Mouse (Mus musculus) frontal cortex, postnatal 36 days (tissue): Measurements from ENCODE around the gene Efhd2.

Source experiments
- DNase-seq, 2 experiments: peaks; one replicate each; pipeline ENCODE4 v3.0.0; 2022; ENCODE audit warnings: low spot score in 2 of 2

Gene Efhd2

GRCm38 (mm10) chr4:141881289-141881914 is 6.7 kb upstream of the Efhd2 start:
- no peak for DNase-seq

DNA sequence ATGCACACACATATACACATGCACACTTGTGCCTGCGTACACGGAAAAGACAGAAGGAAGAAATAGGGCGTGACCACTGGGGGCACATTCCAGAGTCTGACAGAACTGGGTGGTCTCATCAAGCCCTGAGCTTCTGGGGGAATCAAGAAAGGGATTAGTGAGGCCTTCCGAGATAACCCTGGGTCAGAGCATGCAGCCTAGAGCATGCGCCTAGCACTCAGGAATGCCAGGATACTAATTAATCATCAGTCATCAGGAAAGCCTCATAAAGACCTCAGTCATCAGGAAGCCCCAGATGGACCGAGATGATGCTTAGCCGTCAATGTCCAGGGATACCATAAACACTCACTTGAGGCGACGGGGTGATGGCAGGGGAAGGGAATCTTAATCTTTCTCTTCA is 5.2 kb upstream of the Efhd2 start:
- DNase-seq: no peak

DNA sequence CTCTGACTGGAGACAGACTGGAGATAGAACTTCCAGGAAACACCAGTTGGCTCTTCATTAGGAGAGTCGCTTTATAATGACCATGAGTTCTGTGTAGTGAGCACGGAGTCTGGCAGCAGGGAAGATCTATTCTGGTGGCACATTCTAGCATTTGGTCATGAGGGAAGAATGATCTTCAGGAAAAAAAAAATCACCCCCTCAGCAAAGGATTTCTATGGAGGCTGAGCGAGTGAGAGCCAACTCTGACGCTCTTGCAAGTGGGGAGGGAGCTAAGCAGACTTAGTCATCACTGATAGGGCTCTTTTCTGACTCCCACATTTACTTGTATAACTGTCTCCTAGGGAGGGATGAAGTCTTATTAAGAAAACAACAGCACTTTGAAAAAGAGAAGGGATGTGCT is 4.4 kb upstream of the Efhd2 start:
- DNase-seq: no peak

- no peak for DNase-seq
Observed at GRCm38 (mm10) chr4:141878621-141879020, 3.9 kb upstream of the Efhd2 start.

DNA sequence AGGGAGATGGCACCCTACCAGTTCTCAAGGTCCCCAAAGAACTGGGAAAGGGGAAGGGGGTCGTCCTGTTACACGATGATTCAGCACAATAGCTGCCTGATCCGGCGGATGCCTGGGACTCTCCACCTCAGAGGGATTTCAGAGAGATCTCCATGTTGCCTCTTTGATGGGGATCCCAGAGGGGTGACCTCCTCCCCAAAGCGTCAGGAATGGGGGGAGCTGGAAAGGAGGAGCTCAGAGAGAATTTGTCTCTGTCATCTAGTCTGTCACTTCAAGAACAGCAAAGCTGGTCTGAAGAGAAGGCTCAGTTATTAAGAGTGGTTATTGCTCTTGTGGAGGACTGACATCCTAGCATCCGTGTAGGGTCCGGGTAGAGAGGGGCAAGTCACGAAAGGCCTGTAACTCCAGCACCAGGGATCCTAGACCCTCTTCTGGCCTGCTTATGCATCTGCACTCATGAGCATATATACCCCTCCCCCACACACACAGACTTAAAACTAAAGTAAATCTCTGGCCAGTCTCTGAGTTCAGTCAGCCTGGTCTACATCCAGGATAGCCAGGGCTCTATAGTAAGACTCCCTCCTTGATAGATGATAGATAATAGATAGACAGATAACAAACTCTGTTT is 875 bp upstream of the Efhd2 start:
- no peak for DNase-seq

- DNase-seq: peak in 1 of 2 experiments; percentile 20
Observed at GRCm38 (mm10) chr4:141874111-141874600, 564 bp downstream of the Efhd2 start.

DNA sequence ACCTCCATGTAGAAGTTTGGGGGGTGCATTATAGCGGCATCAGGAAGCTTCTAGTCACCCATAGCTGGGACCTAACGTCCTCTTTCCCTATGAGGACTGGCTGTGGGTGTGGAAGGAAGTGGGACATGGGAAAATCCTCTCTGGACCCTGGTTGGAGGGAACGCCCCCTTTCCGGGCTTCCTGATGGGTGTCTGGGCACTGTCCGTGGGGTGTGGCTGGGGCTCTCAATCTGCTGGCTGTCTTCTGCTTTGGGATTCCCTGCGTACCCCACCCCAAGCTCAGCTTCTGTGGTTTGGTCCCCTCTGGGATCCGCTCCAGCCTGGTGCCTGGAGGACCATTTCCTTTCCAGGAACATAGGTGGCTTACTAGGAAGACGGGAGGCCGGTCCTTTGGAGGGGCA is 1.7 kb downstream of the Efhd2 start:
- DNase-seq: no peak

DNA sequence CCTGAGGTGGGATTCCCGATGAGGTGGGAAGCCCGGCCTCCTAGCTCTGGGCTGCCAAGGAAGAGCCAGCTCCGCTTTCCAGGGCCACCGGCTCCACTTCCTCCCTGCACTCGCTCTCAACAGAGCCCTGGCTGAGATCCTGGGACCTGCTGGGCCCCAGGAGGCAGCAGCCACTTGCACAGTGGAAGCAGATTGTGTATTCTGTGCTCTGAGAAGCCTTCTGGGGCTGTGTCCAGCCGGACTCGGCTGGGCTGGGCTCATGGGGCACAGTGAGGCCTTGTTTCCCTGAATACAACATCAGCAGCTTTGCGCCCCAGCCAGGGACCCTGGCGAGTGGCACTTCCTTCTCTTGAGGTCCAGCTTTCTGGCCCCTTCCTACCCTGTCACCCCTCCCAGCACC is 2.8 kb downstream of the Efhd2 start:
- peak; percentile 46 to 70 for DNase-seq

DNA sequence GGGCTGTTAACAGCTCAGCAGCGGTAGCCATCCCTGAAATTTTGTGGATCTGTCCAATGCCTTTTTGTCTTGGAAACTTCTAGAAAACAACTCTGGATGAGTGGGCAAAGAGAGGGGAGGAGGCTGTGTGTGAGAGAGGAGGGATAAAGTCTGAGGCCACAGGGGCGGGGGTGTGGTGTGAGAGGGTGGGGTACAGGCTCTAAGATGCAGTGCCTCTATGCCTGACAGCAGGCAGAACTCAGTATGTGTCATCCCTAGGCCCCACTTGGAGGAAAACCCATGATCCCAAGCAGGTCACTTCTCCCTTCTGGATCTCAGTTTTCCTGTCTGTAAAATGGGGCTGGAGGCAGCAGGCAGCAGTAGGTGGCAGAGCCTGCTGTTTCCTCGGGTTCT is 3.4 kb downstream of the Efhd2 start:
- no peak for DNase-seq

- DNase-seq: no peak
Observed at GRCm38 (mm10) chr4:141870666-141871332, 3.9 kb downstream of the Efhd2 start.

GRCm38 (mm10) chr4:141869436-141870215 is 5.1 kb downstream of the Efhd2 start:
- no peak for DNase-seq

GRCm38 (mm10) chr4:141868051-141868450 is 6.7 kb downstream of the Efhd2 start:
- DNase-seq: no peak

DNA sequence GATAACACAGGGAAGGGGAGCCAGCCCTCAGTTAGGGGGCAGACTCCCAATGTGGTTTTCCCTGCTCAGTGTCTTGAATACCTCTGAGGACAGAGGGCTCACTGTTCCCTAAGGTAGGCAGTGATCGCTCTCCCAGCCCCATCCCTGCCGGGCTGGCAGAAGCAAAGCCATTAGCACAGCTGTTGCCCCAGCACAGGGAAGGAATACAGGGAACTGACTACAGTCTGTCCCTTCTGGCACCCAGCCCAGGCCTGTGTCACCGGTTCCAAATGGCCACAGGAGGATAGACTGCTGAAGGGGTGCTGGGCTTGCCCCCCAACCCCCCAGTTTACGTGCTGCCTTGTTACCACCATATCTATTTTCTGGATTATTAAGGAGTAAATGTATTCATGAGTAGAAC is 7.2 kb downstream of the Efhd2 start:
- peak in 1 of 2 experiments; percentile 62 for DNase-seq

GRCm38 (mm10) chr4:141866933-141867490 is 7.7 kb downstream of the Efhd2 start:
- DNase-seq: peak in 1 of 2 experiments; percentile 58

GRCm38 (mm10) chr4:141865600-141865999 is 9.1 kb downstream of the Efhd2 start:
- DNase-seq: no peak

DNA sequence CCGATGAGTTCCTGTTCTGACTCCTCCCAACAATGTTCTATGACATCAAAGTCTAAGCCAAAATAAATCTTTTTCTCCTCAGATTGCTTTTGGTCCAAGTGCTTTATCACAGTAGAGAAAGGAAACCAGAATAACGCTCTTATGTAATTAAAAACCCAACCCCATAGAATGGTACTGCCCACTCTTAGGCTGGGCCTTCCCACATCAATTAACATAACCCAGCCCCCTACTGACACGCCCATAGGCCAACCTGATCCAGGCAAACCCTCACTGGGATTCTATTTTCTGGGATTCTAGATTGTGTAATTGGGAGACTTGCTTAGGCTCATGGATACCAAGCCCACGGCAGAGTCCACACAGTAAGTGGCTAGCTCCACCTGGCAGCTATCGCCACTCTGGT is 9.7 kb downstream of the Efhd2 start:
- no peak for DNase-seq

GRCm38 (mm10) chr4:141864506-141864905 is 10.2 kb downstream of the Efhd2 start:
- no peak for DNase-seq

DNA sequence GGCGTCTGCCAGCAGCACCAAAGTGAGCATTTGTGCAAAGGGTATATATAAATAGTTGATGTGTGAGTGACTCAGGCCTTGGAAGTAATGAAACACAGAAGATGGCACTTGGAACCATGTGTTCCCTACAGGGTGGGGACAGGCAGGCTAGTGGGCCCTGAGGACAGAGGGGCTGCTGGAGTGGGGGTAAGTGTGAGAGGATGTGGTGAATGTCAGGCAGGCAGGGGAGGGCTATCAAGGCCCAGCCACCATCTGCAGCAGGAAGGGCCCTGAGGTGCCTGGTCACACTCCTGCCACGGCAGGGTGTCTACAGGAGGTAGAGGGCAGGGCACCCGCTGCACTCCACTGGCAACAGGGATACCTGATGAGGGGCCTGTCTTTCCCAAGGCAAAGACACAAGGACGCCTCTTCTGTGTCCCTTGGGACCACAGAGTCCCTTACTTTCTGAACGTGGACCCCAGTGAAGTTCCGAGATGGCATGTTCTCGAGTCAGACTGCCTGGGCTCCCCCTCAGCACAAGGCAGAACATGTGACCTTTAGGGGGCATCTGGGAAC is 10.9 kb downstream of the Efhd2 start:
- DNase-seq: no peak

GRCm38 (mm10) chr4:141862867-141863266 is 11.9 kb downstream of the Efhd2 start:
- DNase-seq: no peak

DNA sequence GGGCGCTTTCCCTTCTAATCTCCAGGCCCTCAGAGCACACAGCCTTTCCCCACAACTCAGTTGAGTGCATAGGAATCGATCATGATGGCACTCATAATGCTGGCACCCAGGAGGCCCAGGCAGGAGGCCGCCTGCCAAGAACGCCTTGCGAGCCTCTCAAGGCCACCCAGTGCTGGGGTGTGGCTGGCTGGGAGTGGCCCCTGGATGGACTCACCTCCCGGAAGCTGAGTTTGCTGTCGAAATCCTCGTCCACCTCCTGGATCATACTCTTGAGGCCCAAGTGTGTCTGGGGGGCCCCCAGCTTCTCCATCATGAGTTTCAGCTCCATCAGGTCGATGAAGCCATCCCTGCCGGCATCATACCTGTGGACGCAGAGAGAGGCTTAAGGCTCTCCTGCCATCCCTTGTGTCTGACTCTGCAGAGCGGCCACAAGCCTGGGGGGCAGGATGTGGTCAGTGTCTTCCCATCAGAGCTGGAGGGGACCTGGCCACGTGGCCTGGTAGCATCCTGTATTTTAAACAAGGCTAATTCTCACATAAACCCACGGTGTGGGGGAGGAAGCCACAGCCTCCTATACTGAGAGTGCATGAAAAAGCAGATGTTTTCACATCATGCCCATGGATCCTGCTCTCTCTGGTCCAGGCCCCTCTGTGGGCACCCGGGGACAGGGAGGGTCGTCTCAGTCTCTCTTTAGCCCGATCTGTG is 13.0 kb downstream of the Efhd2 start:
- no peak for DNase-seq

DNA sequence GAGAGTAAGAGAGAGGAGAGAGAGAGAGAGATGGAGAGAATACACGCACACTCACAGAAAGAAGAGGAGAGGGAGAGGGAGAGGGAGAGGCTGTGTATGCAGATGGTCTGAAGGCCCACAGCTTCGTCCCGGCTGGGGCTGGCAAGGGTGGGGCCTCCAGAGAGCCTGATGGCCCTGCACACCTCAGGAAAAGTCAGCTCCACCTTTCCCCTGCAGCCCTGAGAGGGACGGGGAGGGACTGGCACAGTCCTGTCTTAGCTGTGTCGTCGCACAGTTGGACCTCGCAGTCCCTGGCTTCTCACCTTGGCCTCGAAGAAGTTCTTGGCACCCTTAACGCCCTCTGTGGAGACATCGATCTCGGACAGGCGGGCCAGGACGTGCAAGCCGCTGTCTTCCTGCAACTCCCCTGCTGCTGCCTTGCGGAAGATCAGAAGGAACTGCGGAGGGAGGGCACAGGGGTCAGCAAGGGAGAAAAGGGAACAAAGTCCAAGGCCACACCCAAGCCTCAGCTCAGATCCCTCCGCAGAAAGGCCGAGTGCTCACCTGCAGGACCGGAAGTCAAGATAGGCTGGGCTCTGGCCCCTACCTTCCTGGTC is 14.4 kb downstream of the Efhd2 start:
- DNase-seq: no peak
